Mouse (Mus musculus): ENCODE data around the gene Crybg1.

- TF ChIP-seq MAX (IDR thresholded peaks at IDR 0.05; ENCODE audit: low read length): no peak
- no peak for TF ChIP-seq POLR2A (IDR thresholded peaks at IDR 0.05; ENCODE audit: low read depth, low read length)
- no peak for TF ChIP-seq CTCF (conservative IDR thresholded peaks at IDR 0.05 in 1 of 2, IDR thresholded peaks at IDR 0.05 in 1 of 2; ENCODE audit: low read depth in 2 of 2, low read length in 2 of 2)
- no peak for TF ChIP-seq JUND (conservative IDR thresholded peaks at IDR 0.05; ENCODE audit: low read depth, low read length)
- TF ChIP-seq PAX5 (IDR thresholded peaks at IDR 0.05; ENCODE audit: low read length): no peak
- no peak for TF ChIP-seq CHD2 (IDR thresholded peaks at IDR 0.05; ENCODE audit: low read length)
- no peak for TF ChIP-seq MXI1 (IDR thresholded peaks at IDR 0.05; ENCODE audit: low read depth, low read length)
- no peak for TF ChIP-seq E2F4 (IDR thresholded peaks at IDR 0.05; ENCODE audit: insufficient replicate concordance, low read depth, low read length)
- TF ChIP-seq NRF1 (IDR thresholded peaks at IDR 0.05; ENCODE audit: low read depth, low read length): no peak
These were observed 68.3 kb downstream of the Crybg1 start for GRCm38 (mm10) chr10:44080351-44080750.
